8 mouse cellular contexts compared by ENCODE assay signal in the genomic region with DNA sequence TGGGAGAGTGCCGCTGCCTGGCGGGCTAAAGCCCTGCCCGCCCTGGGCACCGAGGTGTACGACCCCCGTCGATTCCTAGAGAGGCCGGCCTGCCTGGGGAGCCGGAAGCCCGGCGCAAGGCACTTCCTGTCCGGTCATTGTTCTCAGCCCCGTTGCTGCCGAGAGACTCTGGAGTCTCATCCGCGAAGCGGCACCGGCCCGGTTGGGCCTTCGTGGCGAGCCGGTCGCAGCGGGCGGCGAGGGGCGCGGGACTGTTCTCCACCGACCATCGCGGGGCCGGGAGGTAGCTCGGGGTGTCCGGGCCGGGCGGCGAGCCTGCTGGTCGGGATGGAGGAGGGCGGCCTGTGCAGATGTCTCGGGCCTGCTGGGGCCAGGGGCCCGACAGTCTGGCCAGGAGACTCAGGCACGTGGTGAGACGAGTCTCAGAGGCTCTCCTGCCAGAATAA. TPM values are rescaled to one million over a fixed set of nuclear protein-coding genes. Genes with fewer than 3 reads are reported as not detected.
DNase-seq lines count a peak whose midpoint lies in the region; ATAC-seq lines count a peak whose summit lies in the region.

A gene (plus strand): TSS at position 137 of the 446 bp plus-strand sequence.

- H3K27me3 ChIP-seq in forebrain, embryonic 11.5 days (ENCODE audit: control insufficient read depth, insufficient read depth, low read length) = no peaks in the 10 kb centered on the region
- peaks cover 27% of the 10 kb centered on the region for H3K27me3 ChIP-seq in heart, embryonic 13.5 days (replicated peaks)
- peaks cover 8% of the 10 kb centered on the region for H3K27me3 ChIP-seq in kidney, embryonic 16.5 days (ENCODE audit: insufficient read depth, low read length)
- H3K27me3 ChIP-seq in limb, embryonic 15.5 days = no peaks in the 10 kb centered on the region
- no peaks in the 10 kb centered on the region for H3K27me3 ChIP-seq in midbrain, embryonic 15.5 days (replicated peaks)
- H3K27me3 ChIP-seq in splenic B cell, adult 2 months (ENCODE audit: control insufficient read depth, insufficient read depth, low read length, poor library complexity, severe bottlenecking) = no peaks in the 10 kb centered on the region; the same call in 1 of the 2 replicates

- no peak within 1 kb of the TSS for H3K27ac ChIP-seq in brown adipose tissue, adult 24 weeks (replicated peaks; ENCODE audit: low read depth, low read length)
- H3K27ac ChIP-seq in forebrain, embryonic 11.5 days (ENCODE audit: low read depth, low read length) = peak within 1 kb of the TSS; percentile 63
- peak within 1 kb of the TSS; percentile 43 for H3K27ac ChIP-seq in heart, embryonic 13.5 days (replicated peaks)
- peak within 1 kb of the TSS; percentile 51 for H3K27ac ChIP-seq in kidney, embryonic 16.5 days (ENCODE audit: low read length)
- H3K27ac ChIP-seq in limb, embryonic 15.5 days = peak within 1 kb of the TSS; percentile 84
- peak within 1 kb of the TSS; percentile 82 for H3K27ac ChIP-seq in midbrain, embryonic 15.5 days

- no peaks in the 10 kb centered on the region for H3K9me3 ChIP-seq in forebrain, embryonic 11.5 days (ENCODE audit: control insufficient read depth, low read length)
- H3K9me3 ChIP-seq in heart, embryonic 13.5 days = no peaks in the 10 kb centered on the region
- no peaks in the 10 kb centered on the region for H3K9me3 ChIP-seq in kidney, embryonic 16.5 days (ENCODE audit: low read length)
- H3K9me3 ChIP-seq in limb, embryonic 15.5 days = no peaks in the 10 kb centered on the region
- no peaks in the 10 kb centered on the region for H3K9me3 ChIP-seq in midbrain, embryonic 15.5 days

- H3K4me3 ChIP-seq in brown adipose tissue, adult 24 weeks (ENCODE audit: insufficient read depth, low read depth, low read length) = peak within 1 kb of the TSS; percentile 71
- H3K4me3 ChIP-seq in forebrain, embryonic 11.5 days (ENCODE audit: low read depth, low read length) = peak within 1 kb of the TSS; percentile 75
- H3K4me3 ChIP-seq in heart, embryonic 13.5 days = peak within 1 kb of the TSS; percentile 62
- peak within 1 kb of the TSS; percentile 71 for H3K4me3 ChIP-seq in kidney, embryonic 16.5 days (ENCODE audit: low read length)
- H3K4me3 ChIP-seq in limb, embryonic 15.5 days = peak within 1 kb of the TSS; percentile 78
- peak within 1 kb of the TSS; percentile 65 for H3K4me3 ChIP-seq in midbrain, embryonic 15.5 days

- peaks cover 28% of the 10 kb centered on the region for H3K36me3 ChIP-seq in forebrain, embryonic 11.5 days (ENCODE audit: control insufficient read depth, insufficient read depth, low read length)
- H3K36me3 ChIP-seq in heart, embryonic 13.5 days = peaks cover 34% of the 10 kb centered on the region
- H3K36me3 ChIP-seq in kidney, embryonic 16.5 days (ENCODE audit: insufficient read depth, low read length) = peaks cover 32% of the 10 kb centered on the region
- H3K36me3 ChIP-seq in limb, embryonic 15.5 days = peaks cover 32% of the 10 kb centered on the region
- peaks cover 28% of the 10 kb centered on the region for H3K36me3 ChIP-seq in midbrain, embryonic 15.5 days (replicated peaks)
- no peaks in the 10 kb centered on the region for H3K36me3 ChIP-seq in splenic B cell, adult 2 months (ENCODE audit: control insufficient read depth, insufficient read depth, low read length, poor library complexity, severe bottlenecking)

- peak; percentile 3 for DNase-seq in 3134 (ENCODE audit: extremely low read depth, insufficient read length, low spot score)
- peak; percentile 93 for DNase-seq in forebrain, embryonic 11.5 days (ENCODE audit: low spot score)
- peak; percentile 3 for DNase-seq in splenic B cell, adult 2 months (ENCODE audit: low read depth, low spot score)

- ATAC-seq in forebrain, embryonic 11.5 days (replicated peaks; ENCODE audit: low FRiP score) = peak; percentile 99
- ATAC-seq in heart, embryonic 13.5 days (ENCODE audit: extremely low read depth, insufficient number of reproducible peaks, low FRiP score, low TSS enrichment) = peak; percentile 85
- peak; percentile 98 for ATAC-seq in kidney, embryonic 16.5 days (ENCODE audit: low FRiP score, low TSS enrichment)
- ATAC-seq in limb, embryonic 15.5 days (ENCODE audit: insufficient number of reproducible peaks, low FRiP score, low TSS enrichment, low read depth) = peak; percentile 84
- ATAC-seq in midbrain, embryonic 15.5 days (replicated peaks) = peak; percentile 99

- H3K9ac ChIP-seq in forebrain, embryonic 11.5 days (ENCODE audit: low read length) = peak within 1 kb of the TSS; percentile 97
- peak within 1 kb of the TSS; percentile 84 for H3K9ac ChIP-seq in heart, embryonic 13.5 days
- peak within 1 kb of the TSS; percentile 91 for H3K9ac ChIP-seq in kidney, embryonic 16.5 days (replicated peaks; ENCODE audit: low read length)
- peak within 1 kb of the TSS; percentile 73 for H3K9ac ChIP-seq in limb, embryonic 15.5 days
- peak within 1 kb of the TSS; percentile 82 for H3K9ac ChIP-seq in midbrain, embryonic 15.5 days

- peak within 1 kb of the TSS; percentile 53 for H3K4me2 ChIP-seq in forebrain, embryonic 11.5 days (ENCODE audit: low read depth, low read length, severe bottlenecking)
- peak within 1 kb of the TSS; percentile 71 for H3K4me2 ChIP-seq in heart, embryonic 13.5 days
- peak within 1 kb of the TSS; percentile 72 for H3K4me2 ChIP-seq in kidney, embryonic 16.5 days (replicated peaks; ENCODE audit: low read depth, low read length)
- peak within 1 kb of the TSS; percentile 59 for H3K4me2 ChIP-seq in limb, embryonic 15.5 days
- peak within 1 kb of the TSS; percentile 62 for H3K4me2 ChIP-seq in midbrain, embryonic 15.5 days

- no peaks in the 10 kb centered on the region; the same call in 1 of the 2 replicates for H3K4me1 ChIP-seq in brown adipose tissue, adult 24 weeks (ENCODE audit: control insufficient read depth, insufficient read depth, insufficient read length, low read length)
- H3K4me1 ChIP-seq in forebrain, embryonic 11.5 days (replicated peaks; ENCODE audit: control insufficient read depth, insufficient read depth, low read length) = peaks cover 3% of the 10 kb centered on the region; the same call in 1 of the 2 replicates
- H3K4me1 ChIP-seq in heart, embryonic 13.5 days = peaks cover 6% of the 10 kb centered on the region
- peaks cover 6% of the 10 kb centered on the region for H3K4me1 ChIP-seq in kidney, embryonic 16.5 days (ENCODE audit: insufficient read depth, low read length)
- H3K4me1 ChIP-seq in limb, embryonic 15.5 days = peaks cover 7% of the 10 kb centered on the region; the same call in 1 of the 2 replicates
- H3K4me1 ChIP-seq in midbrain, embryonic 15.5 days = peaks cover 8% of the 10 kb centered on the region

- WGBS in forebrain, embryonic 11.5 days = under 1% methylated on average over 43 of the region's 43 CpGs
- WGBS in heart, embryonic 13.5 days = under 1% methylated on average over 43 of the region's 43 CpGs
- WGBS in kidney, embryonic 16.5 days = under 1% methylated on average over 41 of the region's 43 CpGs
- under 1% methylated on average over 43 of the region's 43 CpGs for WGBS in limb, embryonic 15.5 days
- under 1% methylated on average over 43 of the region's 43 CpGs for WGBS in midbrain, embryonic 15.5 days

RNA-seq across cellular contexts. Expression of the gene that starts here (rescaled TPM):
- polyA plus RNA-seq in brown adipose tissue, adult 24 weeks (2012; ENCODE audit: insufficient read depth, insufficient read length, missing spikeins) = 0.95 TPM in 1 of 2 replicates, not detected in the other
- 32.2 and 34.8 TPM in 2 replicates for polyA plus RNA-seq in forebrain, embryonic 11.5 days (2014; fragmentation: Nextera tagmentation; extraction: Ambion mirVana)
- polyA plus RNA-seq in heart, embryonic 13.5 days (2015; fragmentation: Nextera tagmentation; extraction: Ambion mirVana) = 11.0 and 12.0 TPM in 2 replicates
- 24.9 and 25.1 TPM in 2 replicates for polyA plus RNA-seq in kidney, embryonic 16.5 days (2015; fragmentation: Nextera tagmentation; extraction: Ambion mirVana)
- 16.7 and 17.0 TPM in 2 replicates for polyA plus RNA-seq in limb, embryonic 15.5 days (2015; fragmentation: Nextera tagmentation; extraction: Ambion mirVana)
- 21.2 and 22.1 TPM in 2 replicates for polyA plus RNA-seq in midbrain, embryonic 15.5 days (2015; fragmentation: Nextera tagmentation; extraction: Ambion mirVana)

Comparison
In these comparisons a context has a peak if more than half of its experiments do, and no peak if none do; other contexts are left out.
1. DNase-seq: peak in every context shown above with its lines; median percentile 93 in forebrain, embryonic 11.5 days; 3 in 3134; 3 in splenic B cell, adult 2 months.